In genomic region chr5:120214511-120214910, GRCm38 (mm10) we compare ENCODE assay signal across 12 mouse cellular contexts.
"Had no signal": no experiment of that assay in that cellular context is flagged by ENCODE, and none has a peak within 500 bp of the region (broad histone marks: within the 10 kb centered on the region; RNA-seq: fewer than 3 reads in every experiment).

No protein-coding gene starts in this region.

- DNase-seq: left cerebral cortex, postnatal 4 days; liver; liver, embryonic 13.5 days; liver, postnatal 0 days; lung, adult 18-20 months; lung, adult 2 months; lung, embryonic 14.5 days; lung, postnatal 10 days; lung, postnatal 14 days; lung, postnatal 36 days; lung, postnatal 4 days; midbrain, embryonic 14.5 days had no signal
